In the genomic region with DNA sequence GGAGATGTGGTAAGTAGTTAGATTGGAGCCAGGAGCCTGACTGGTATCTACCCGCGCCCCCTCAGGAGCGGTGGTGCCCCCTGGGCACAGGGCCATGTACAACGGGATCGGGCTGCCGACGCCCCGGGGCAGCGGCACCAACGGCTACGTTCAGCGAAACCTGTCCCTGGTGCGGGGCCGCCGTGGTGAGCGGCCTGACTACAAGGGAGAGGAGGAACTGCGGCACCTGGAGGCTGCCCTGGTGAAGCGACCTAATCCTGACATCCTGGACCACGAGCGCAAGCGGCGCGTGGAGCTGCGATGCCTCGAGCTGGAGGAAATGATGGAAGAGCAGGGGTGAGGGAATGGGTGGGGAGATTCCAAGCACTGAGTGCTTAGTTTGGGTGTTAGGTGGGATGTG, we compare ENCODE assay signal across 9 mouse cellular contexts. TPM values are rescaled to one million over a fixed set of nuclear protein-coding genes. Genes with fewer than 3 reads are reported as not detected.
DNase-seq lines count a peak whose midpoint lies in the region; ATAC-seq and TF ChIP-seq lines count a peak whose summit lies in the region.
"Had no signal": no experiment of that assay in that cellular context is flagged by ENCODE, and none has a peak within 500 bp of the region (broad histone marks: within the 10 kb centered on the region; RNA-seq: fewer than 3 reads in every experiment).

No protein-coding gene starts in this region.

- 61% methylated on average over 25 of the region's 25 CpGs for WGBS in embryonic facial prominence, embryonic 13.5 days

- H3K9me3 ChIP-seq in ES-Bruce4 (replicated peaks; ENCODE audit: control insufficient read depth, insufficient read depth, low read length, poor library complexity, severe bottlenecking), result peaks cover 4% of the 10 kb centered on the region
- no peaks in the 10 kb centered on the region for H3K9me3 ChIP-seq in embryonic facial prominence, embryonic 13.5 days

- no peaks in the 10 kb centered on the region for H3K27me3 ChIP-seq in ES-Bruce4 (ENCODE audit: control insufficient read depth, insufficient read depth, low read length, poor library complexity, severe bottlenecking)
- no peaks in the 10 kb centered on the region for H3K27me3 ChIP-seq in embryonic facial prominence, embryonic 13.5 days

- intact Hi-C loops in gastrocnemius, adult 2 months (cut with DNase I), result no loop called here

- ATAC-seq in embryonic facial prominence, embryonic 13.5 days (ENCODE audit: insufficient number of reproducible peaks, insufficient read depth, low FRiP score, low TSS enrichment, low read depth), result no peak

- peak overlapping the region; percentile 67 for H3K9ac ChIP-seq in ES-Bruce4 (ENCODE audit: low read depth, poor library complexity, severe bottlenecking)
- H3K9ac ChIP-seq in embryonic facial prominence, embryonic 13.5 days, result peak overlapping the region; percentile 56

- no peaks in the 10 kb centered on the region for H3K4me1 ChIP-seq in ES-Bruce4 (ENCODE audit: control insufficient read depth, insufficient read depth, low read length)
- peaks cover 33% of the 10 kb centered on the region for H3K4me1 ChIP-seq in embryonic facial prominence, embryonic 13.5 days

- no peak for DNase-seq in gastrocnemius, adult 2 months
- no peak for DNase-seq in gastrocnemius, postnatal 25 days
- DNase-seq in kidney, adult 18-20 months, result peak; percentile 71
- DNase-seq in lung, postnatal 14 days, result peak; percentile 32
- no peak for DNase-seq in layer of hippocampus, adult 11-12 months (ENCODE audit: low spot score)
- DNase-seq in spleen, postnatal 4 days (ENCODE audit: low spot score in 2 of 2), result no peak

- TF ChIP-seq POLR2A in ES-Bruce4 (IDR thresholded peaks at IDR 0.05; ENCODE audit: insufficient read depth, low read length), result no peak

- TF ChIP-seq CTCF in gastrocnemius, adult 2 months (IDR thresholded peaks at IDR 0.05), result peak; percentile 40
- peak; percentile 42 for TF ChIP-seq CTCF in ES-Bruce4 (IDR thresholded peaks at IDR 0.05; ENCODE audit: low read depth, low read length)

- peak overlapping the region; percentile 53 for H3K4me3 ChIP-seq in gastrocnemius, adult 2 months
- peak overlapping the region; percentile 59 for H3K4me3 ChIP-seq in ES-Bruce4 (ENCODE audit: low read depth, low read length)
- peak overlapping the region; percentile 20 for H3K4me3 ChIP-seq in embryonic facial prominence, embryonic 13.5 days

- peak overlapping the region; percentile 84 for H3K4me2 ChIP-seq in embryonic facial prominence, embryonic 13.5 days

- peaks cover 48% of the 10 kb centered on the region for H3K36me3 ChIP-seq in ES-Bruce4 (ENCODE audit: control insufficient read depth, insufficient read depth, low read length, poor library complexity, severe bottlenecking)
- peaks cover 50% of the 10 kb centered on the region for H3K36me3 ChIP-seq in embryonic facial prominence, embryonic 13.5 days

- no peak for TF ChIP-seq EP300 in ES-Bruce4 (IDR thresholded peaks at IDR 0.05; ENCODE audit: insufficient read depth, low read depth, low read length)

- H3K27ac ChIP-seq in gastrocnemius, adult 2 months, result peak overlapping the region; percentile 8; the same call in 1 of the 2 replicates
- no peak overlapping the region for H3K27ac ChIP-seq in ES-Bruce4 (ENCODE audit: insufficient read depth, low read length)
- 0 out of 2 replicates have a peak overlapping the region, but pooled peaks have one; percentile 3 for H3K27ac ChIP-seq in embryonic facial prominence, embryonic 13.5 days

RNA-seq across cellular contexts. Expression of a gene that starts 16.5 kb away (rescaled TPM):
- 100 to 1,000 TPM; 178 to 227 TPM for total RNA-seq in gastrocnemius, adult 2 months (2021)
- total RNA-seq in gastrocnemius, postnatal 25 days (2021), result 100 to 1,000 TPM; 157 to 160 TPM
- 552 and 560 TPM in 2 replicates for polyA plus RNA-seq in ES-Bruce4 (2011; ENCODE audit: insufficient read depth, insufficient read length, low read depth, missing spikeins)
- polyA plus RNA-seq in embryonic facial prominence, embryonic 13.5 days (2015; fragmentation: Nextera tagmentation; extraction: Ambion mirVana), result 616 and 642 TPM in 2 replicates

RNA-seq across cellular contexts. Expression of a gene that starts 21.0 kb away (rescaled TPM):
- total RNA-seq in gastrocnemius, adult 2 months (2021), result under 1 TPM; 0.47 to 0.51 TPM
- total RNA-seq in gastrocnemius, postnatal 25 days (2021), result under 1 TPM; 0.56 to 0.83 TPM
- polyA plus RNA-seq in ES-Bruce4 (2011; ENCODE audit: insufficient read depth, insufficient read length, low read depth, missing spikeins), result 10.7 and 13.1 TPM in 2 replicates
- polyA plus RNA-seq in embryonic facial prominence, embryonic 13.5 days (2015; fragmentation: Nextera tagmentation; extraction: Ambion mirVana), result 54.1 and 65.1 TPM in 2 replicates

RNA-seq across cellular contexts. Expression of a gene that starts 22.1 kb away (rescaled TPM):
- 100 to 1,000 TPM; 296 to 351 TPM for total RNA-seq in gastrocnemius, adult 2 months (2021)
- 100 to 1,000 TPM; 237 to 267 TPM for total RNA-seq in gastrocnemius, postnatal 25 days (2021)
- 398 and 458 TPM in 2 replicates for polyA plus RNA-seq in ES-Bruce4 (2011; ENCODE audit: insufficient read depth, insufficient read length, low read depth, missing spikeins)
- polyA plus RNA-seq in embryonic facial prominence, embryonic 13.5 days (2015; fragmentation: Nextera tagmentation; extraction: Ambion mirVana), result 1,169 and 1,240 TPM in 2 replicates

RNA-seq across cellular contexts. Expression of a gene that starts 29.0 kb away (rescaled TPM):
- total RNA-seq in gastrocnemius, adult 2 months (2021), result not detected
- not detected for total RNA-seq in gastrocnemius, postnatal 25 days (2021)
- polyA plus RNA-seq in ES-Bruce4 (2011; ENCODE audit: insufficient read depth, insufficient read length, low read depth, missing spikeins), result 1.6 and 2.0 TPM in 2 replicates
- polyA plus RNA-seq in embryonic facial prominence, embryonic 13.5 days (2015; fragmentation: Nextera tagmentation; extraction: Ambion mirVana), result 0.38 and 0.48 TPM in 2 replicates
- total RNA-seq: left cerebral cortex, postnatal 10 days had no signal

RNA-seq across cellular contexts. Expression of a gene that starts 35.5 kb away (rescaled TPM):
- 10 to 100 TPM; 43.3 to 50.4 TPM for total RNA-seq in gastrocnemius, adult 2 months (2021)
- total RNA-seq in gastrocnemius, postnatal 25 days (2021), result 10 to 100 TPM; 33.5 to 34.0 TPM
- polyA plus RNA-seq in ES-Bruce4 (2011; ENCODE audit: insufficient read depth, insufficient read length, low read depth, missing spikeins), result 32.9 and 34.2 TPM in 2 replicates
- 90.2 and 95.6 TPM in 2 replicates for polyA plus RNA-seq in embryonic facial prominence, embryonic 13.5 days (2015; fragmentation: Nextera tagmentation; extraction: Ambion mirVana)

Comparison
In these comparisons a context has a peak if more than half of its experiments do, and no peak if none do; other contexts are left out.
1. DNase-seq: peak in kidney, adult 18-20 months (single experiment) and lung, postnatal 14 days (single experiment); none in gastrocnemius, adult 2 months (single experiment), gastrocnemius, postnatal 25 days (single experiment), layer of hippocampus, adult 11-12 months (single experiment) and spleen, postnatal 4 days (0 of 2).
2. Peak in every context shown above with its lines, with median percentiles within 50 percentile points of each other: H3K4me3 ChIP-seq.